In the genomic region with DNA sequence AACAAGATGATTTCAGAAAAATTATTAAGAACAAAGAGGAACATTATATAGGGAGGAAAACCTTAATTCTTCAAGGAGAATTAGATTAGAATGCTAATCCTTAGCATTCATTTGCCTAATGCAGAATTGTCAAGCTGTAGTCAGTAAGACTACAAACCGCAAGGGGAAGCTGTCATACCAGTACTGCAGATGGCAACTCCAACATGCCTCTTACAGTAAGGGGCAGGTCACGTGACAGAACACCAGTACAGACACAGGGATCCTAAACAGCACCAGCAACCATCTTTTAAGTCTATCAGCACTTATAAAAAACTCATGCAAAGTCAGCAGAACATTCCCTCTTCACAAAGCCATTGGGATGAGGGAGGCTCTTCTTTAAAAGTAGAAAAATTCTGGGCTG, we compare ENCODE assay signal across 13 mouse cellular contexts. TPM values are rescaled to one million over a fixed set of nuclear protein-coding genes. Genes with fewer than 3 reads are reported as not detected.
DNase-seq lines count a peak whose midpoint lies in the region.
"Had no signal": no experiment of that assay in that cellular context is flagged by ENCODE, and none has a peak within 500 bp of the region (broad histone marks: within the 10 kb centered on the region; RNA-seq: fewer than 3 reads in every experiment).

No protein-coding gene starts in this region.

- DNase-seq in B cell, adult 2 months: peak; percentile 46 to 55
- peak; percentile 35 to 42 for DNase-seq in CD8-positive naive resting alpha-beta T cell, adult 2 months (ENCODE audit: low read depth in 2 of 2, low spot score in 2 of 2)
- peak; percentile 50 for DNase-seq in induced T-regulatory cell, adult 2 months (ENCODE audit: low read depth)
- peak; percentile 80 for DNase-seq in thymus, postnatal 0 days (ENCODE audit: low spot score)
- no peak for DNase-seq in adipocyte (ENCODE audit: low spot score)
- DNase-seq in cerebellum, postnatal 4 days (ENCODE audit: low spot score in 2 of 2): no peak
- DNase-seq in heart, adult 9 months (ENCODE audit: low spot score in 2 of 2): no peak
- DNase-seq: adrenal gland, postnatal 36 days; cerebellum, postnatal 25 days; layer of hippocampus, postnatal 36 days; liver, embryonic 13.5 days; lung, postnatal 14 days; midbrain, embryonic 14.5 days had no signal

RNA-seq across cellular contexts. Expression of a gene that starts 1.5 kb away (rescaled TPM):
- polyA plus RNA-seq in thymus, postnatal 0 days (2015; fragmentation: Nextera tagmentation; extraction: Ambion mirVana): 30.4 and 32.3 TPM in 2 replicates

RNA-seq across cellular contexts. Expression of a gene that starts 38.6 kb away (rescaled TPM):
- polyA plus RNA-seq in thymus, postnatal 0 days (2015; fragmentation: Nextera tagmentation; extraction: Ambion mirVana): 13.0 and 16.9 TPM in 2 replicates

RNA-seq across cellular contexts. Expression of a gene that starts 55.7 kb away (rescaled TPM):
- 81.1 and 91.3 TPM in 2 replicates for polyA plus RNA-seq in thymus, postnatal 0 days (2015; fragmentation: Nextera tagmentation; extraction: Ambion mirVana)

Comparison
In these comparisons a context has a peak if more than half of its experiments do, and no peak if none do; other contexts are left out.
1. DNase-seq: peak in B cell, adult 2 months (2 of 2), CD8-positive naive resting alpha-beta T cell, adult 2 months (2 of 2), induced T-regulatory cell, adult 2 months (single experiment) and thymus, postnatal 0 days (single experiment); none in adipocyte (single experiment), cerebellum, postnatal 4 days (0 of 2) and heart, adult 9 months (0 of 2).